Mouse (Mus musculus) limb, embryonic 14.5 days (tissue): Measurements from ENCODE around the gene Pdzd2. TPM values are rescaled to one million over a fixed set of nuclear protein-coding genes. Genes with fewer than 3 reads are reported as not detected.
A peak's percentile ranks its signal among the peaks of the same experiment; 100 is the strongest.

Experiments
- ATAC-seq: fragments of 200-750 bp; cut with Nextera tagmentation; 2 replicates; pipeline ENCODE4 v1.8.0; 2017; ENCODE audit warnings: low read depth, moderate number of reproducible peaks, moderate TSS enrichment; ENCODE audit not compliant: low FRiP score
- DNase-seq: peaks from one replicate; pipeline ENCODE4 v3.0.0-alpha.2; 2015; ENCODE audit warnings: low spot score
- H3K27ac ChIP-seq: fragments of 300-500 bp; sonication (generic); replicated peaks from 2 replicates; pipeline ENCODE4 v1.5.1; 2014; ENCODE audit warnings: low read depth, mild to moderate bottlenecking, low read length, moderate library complexity, mixed read lengths
- H3K27me3 ChIP-seq: fragments of 300-500 bp; sonication (generic); 2 replicates; pipeline ENCODE4 v1.6.1; 2014; ENCODE audit warnings: low read length, mixed read lengths; ENCODE audit not compliant: control insufficient read depth, insufficient read depth
- H3K36me3 ChIP-seq: fragments of 300-500 bp; sonication (generic); 2 replicates; pipeline ENCODE4 v1.6.1; 2014; ENCODE audit warnings: mild to moderate bottlenecking, low read length, moderate library complexity, mixed read lengths; ENCODE audit not compliant: control insufficient read depth, insufficient read depth
- H3K4me1 ChIP-seq: fragments of 300-500 bp; sonication (generic); 2 replicates; pipeline ENCODE4 v1.6.1; 2014; ENCODE audit warnings: antibody characterized with exemption, low read length, mixed read lengths; ENCODE audit not compliant: control insufficient read depth, insufficient read depth
- H3K4me2 ChIP-seq: fragments of 300-500 bp; sonication (generic); replicated peaks from 2 replicates; pipeline ENCODE4 v1.6.1; 2014; ENCODE audit warnings: low read depth, mild to moderate bottlenecking, low read length, moderate library complexity; ENCODE audit not compliant: severe bottlenecking
- H3K4me3 ChIP-seq: fragments of 300-500 bp; sonication (generic); replicated peaks from 2 replicates; pipeline ENCODE4 v1.5.1; 2014; ENCODE audit warnings: low read length
- H3K9ac ChIP-seq: fragments of 300-500 bp; sonication (generic); 2 replicates; pipeline ENCODE4 v1.6.1; 2014; ENCODE audit warnings: mild to moderate bottlenecking, low read depth, low read length, moderate library complexity; ENCODE audit not compliant: severe bottlenecking
- H3K9me3 ChIP-seq: fragments of 300-500 bp; sonication (generic); 2 replicates; pipeline ENCODE4 v1.6.1; 2016; ENCODE audit warnings: low read length; ENCODE audit not compliant: control insufficient read depth
- POLR2A ChIP-seq: fragments of 200-500 bp; IDR thresholded peaks from 2 replicates; pipeline ENCODE4 v1.8.0; 2012; ENCODE audit warnings: inconsistent platforms, mild to moderate bottlenecking, moderate library complexity, borderline replicate concordance; ENCODE audit not compliant: insufficient read depth, insufficient read length; ENCODE audit errors: extremely low read depth
- WGBS: fragments of 180-500 bp; shearing (Covaris S2); extraction: QIAGEN DNeasy Blood & Tissue Kit; methylation state at CpG from one replicate; pipeline ENCODE4 v1.1.7; 2014; 5-methylcytosine and 5-hydroxymethylcytosine counted together
- polyA plus RNA-seq, 2 experiments: library from polyadenylated mRNA; depleted of rRNA in 1 of 2; stranded (reverse) in 1 of 2; unstranded in 1 of 2; fragments of >200 nt; fragmentation: Nextera tagmentation in 1 of 2; extraction: Ambion mirVana in 1 of 2; gene quantifications; 2 replicates each; pipeline versions ENCODE4 v1.2.1 to v1.2.3; 2012 to 2014

Gene Pdzd2
- polyA plus RNA-seq, 2 experiments = 14.6 to 26.4 TPM

- no peak overlapping the region for H3K4me3 ChIP-seq
- no peak overlapping the region for H3K9ac ChIP-seq
- H3K9me3 ChIP-seq = no peaks in the 10 kb centered on the region
- H3K4me2 ChIP-seq = no peak overlapping the region
- DNase-seq (no peak), ATAC-seq (no peak)
- H3K36me3 ChIP-seq = no peaks in the 10 kb centered on the region
- H3K27ac ChIP-seq = no peak overlapping the region
- TF ChIP-seq POLR2A = no peak
- peaks cover 13% of the 10 kb centered on the region for H3K4me1 ChIP-seq
- H3K27me3 ChIP-seq = no peaks in the 10 kb centered on the region
- 29% methylated on average over 9 of the region's 9 CpGs for WGBS
Observed at GRCm38 (mm10) chr15:12700367-12700766, 39.4 kb downstream of the Pdzd2 start.

GRCm38 (mm10) chr15:12697741-12698140 is 42.0 kb downstream of the Pdzd2 start:
- Histone ChIP-seq H3K9me3 (no peaks in the 10 kb centered on the region), H3K4me2 (no peak overlapping the region), H3K9ac (no peak overlapping the region), H3K27me3 (no peaks in the 10 kb centered on the region), H3K36me3 (no peaks in the 10 kb centered on the region), H3K4me1 (peaks cover 13% of the 10 kb centered on the region), H3K27ac (no peak overlapping the region), H3K4me3 (no peak overlapping the region)
- ATAC-seq (no peak), DNase-seq (no peak)
- TF ChIP-seq POLR2A = no peak
- WGBS = 27% methylated on average over 7 of the region's 7 CpGs

DNA sequence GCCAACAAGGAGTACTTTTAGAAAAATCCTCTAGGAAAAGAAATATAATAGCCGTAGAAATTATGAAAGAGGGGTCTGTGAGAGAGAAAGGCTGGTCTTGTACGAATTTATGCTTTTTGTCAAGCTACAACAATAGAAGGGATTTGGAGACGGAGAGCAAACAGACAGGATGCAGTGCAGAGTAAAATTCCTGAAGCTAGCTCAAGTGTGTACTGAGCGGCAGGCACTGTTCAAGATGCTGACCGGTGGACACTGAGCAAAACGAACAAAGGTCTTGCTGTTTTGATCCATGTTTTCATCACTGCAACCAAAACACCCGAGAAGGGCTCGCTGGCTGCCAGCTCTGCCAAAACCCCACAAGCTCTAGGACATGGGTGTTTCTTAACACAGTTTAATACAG is 42.8 kb downstream of the Pdzd2 start:
- no peak for TF ChIP-seq POLR2A
- H3K27ac ChIP-seq = no peak overlapping the region

DNA sequence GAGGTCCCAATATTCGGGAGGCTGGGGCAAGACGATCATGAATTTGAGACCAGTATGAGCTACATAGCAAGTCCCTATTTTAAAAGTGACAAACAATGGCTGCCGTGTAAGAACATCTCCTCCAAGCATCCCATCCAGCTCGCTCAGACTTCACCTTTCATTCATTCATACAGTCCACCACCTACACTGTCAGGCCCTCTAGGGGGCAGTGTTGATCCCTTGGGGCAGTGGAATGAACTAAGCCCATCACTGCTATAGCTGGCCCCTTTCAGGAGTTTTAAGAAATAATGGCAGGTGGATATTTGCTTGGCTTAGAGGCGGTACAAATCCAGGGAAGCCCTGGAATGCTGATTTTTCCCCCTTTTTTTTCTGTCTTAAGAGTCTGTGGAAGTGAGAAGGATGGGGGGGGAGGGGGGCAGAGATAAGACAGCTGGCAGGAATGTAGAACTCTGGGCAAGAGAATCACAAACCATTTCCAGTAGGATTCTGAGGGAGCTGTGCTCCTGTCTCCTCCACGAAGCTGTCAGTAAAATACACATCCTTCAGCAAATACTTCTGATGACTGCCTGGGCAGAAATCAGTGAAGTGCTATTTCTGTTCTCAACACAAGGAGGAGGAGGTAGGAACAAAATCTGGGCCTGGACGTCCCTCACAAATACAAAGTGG is 49.9 kb downstream of the Pdzd2 start:
- DNase-seq (no peak), ATAC-seq (no peak)
- H3K4me3 ChIP-seq = no peak overlapping the region
- H3K9ac ChIP-seq = no peak overlapping the region
- H3K27ac ChIP-seq = no peak overlapping the region
- no peaks in the 10 kb centered on the region for H3K9me3 ChIP-seq
- no peak for TF ChIP-seq POLR2A
- WGBS = 87% methylated on average over 7 of the region's 7 CpGs
- no peak overlapping the region for H3K4me2 ChIP-seq
- no peaks in the 10 kb centered on the region for H3K27me3 ChIP-seq
- no peaks in the 10 kb centered on the region for H3K36me3 ChIP-seq
- no peaks in the 10 kb centered on the region for H3K4me1 ChIP-seq

More for the DNA sequence above, 42.8 kb downstream of the Pdzd2 start:
- no peak for ATAC-seq
- H3K9me3 ChIP-seq = no peaks in the 10 kb centered on the region
- H3K4me1 ChIP-seq = peaks cover 13% of the 10 kb centered on the region
- H3K9ac ChIP-seq = no peak overlapping the region
- 62% methylated on average over 8 of the region's 8 CpGs for WGBS
- no peaks in the 10 kb centered on the region for H3K27me3 ChIP-seq
- no peaks in the 10 kb centered on the region for H3K36me3 ChIP-seq
- no peak for DNase-seq
- H3K4me3 ChIP-seq = no peak overlapping the region
- no peak overlapping the region for H3K4me2 ChIP-seq

GRCm38 (mm10) chr15:12682549-12682948 is 57.2 kb downstream of the Pdzd2 start:
- 24% methylated on average over 9 of the region's 9 CpGs for WGBS
- H3K9me3 ChIP-seq = no peaks in the 10 kb centered on the region
- H3K27ac ChIP-seq = no peak overlapping the region

More at GRCm38 (mm10) chr15:12682549-12682948, 57.2 kb downstream of the Pdzd2 start:
- DNase-seq (peak; percentile 42), ATAC-seq (no peak)
- no peak overlapping the region for H3K4me2 ChIP-seq
- peaks cover 8% of the 10 kb centered on the region; the same call in 1 of the 2 replicates for H3K4me1 ChIP-seq
- no peak overlapping the region for H3K9ac ChIP-seq
- no peaks in the 10 kb centered on the region for H3K36me3 ChIP-seq
- no peak for TF ChIP-seq POLR2A
- H3K27me3 ChIP-seq = no peaks in the 10 kb centered on the region
- no peak overlapping the region for H3K4me3 ChIP-seq
